Mouse (Mus musculus): ENCODE results near the gene Camk1d. TPM values are rescaled to one million over a fixed set of nuclear protein-coding genes. Genes with fewer than 3 reads are reported as not detected.
"Not testable (repeated sequence)": the region's sequence is repeated elsewhere in the genome, so short reads cannot be mapped to it uniquely, and the experiment has no call there.

Gene Camk1d
- polyA plus RNA-seq, 1 experiment from 2014 or later = 2.1 TPM

DNA sequence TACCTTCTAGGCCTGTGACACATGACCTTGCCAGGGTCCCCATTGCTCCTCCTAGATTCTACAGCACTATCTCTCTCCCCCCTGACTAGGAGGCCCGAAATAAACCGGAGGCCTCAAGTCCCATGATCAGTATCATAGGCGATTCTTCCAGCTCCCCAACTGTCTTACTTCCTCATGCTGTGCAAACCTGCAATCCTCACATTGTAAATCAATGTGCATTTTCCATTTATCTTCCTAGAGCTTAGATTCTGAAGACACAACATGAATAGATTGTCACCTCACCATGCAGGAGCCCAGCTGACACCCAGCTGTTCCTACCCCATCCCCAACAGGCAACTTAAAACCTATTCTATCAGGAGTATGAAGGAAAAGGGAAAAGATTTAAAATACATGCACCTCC, 108.5 kb downstream of the Camk1d start:
- no peak overlapping the region for H3K27ac ChIP-seq (ENCODE audit: low read depth, low read length)
- no peaks in the 10 kb centered on the region for H3K9me3 ChIP-seq (ENCODE audit: control insufficient read depth, low read length)
- no peak overlapping the region for H3K4me3 ChIP-seq (ENCODE audit: low read depth, low read length)
- ATAC-seq (ENCODE audit: insufficient read depth, low FRiP score, low TSS enrichment) (no peak), DNase-seq (ENCODE audit: low spot score) (no peak)
- H3K27me3 ChIP-seq (ENCODE audit: control insufficient read depth, insufficient read depth, low read length) = no peaks in the 10 kb centered on the region
- H3K4me1 ChIP-seq (ENCODE audit: control insufficient read depth, insufficient read depth, low read length) = no peaks in the 10 kb centered on the region
- 80% methylated on average over 3 of the region's 3 CpGs for WGBS
- H3K36me3 ChIP-seq (ENCODE audit: control insufficient read depth, insufficient read depth, low read length) = no peaks in the 10 kb centered on the region
- no peak overlapping the region for H3K4me2 ChIP-seq (ENCODE audit: low read depth)
- no peak overlapping the region for H3K9ac ChIP-seq (ENCODE audit: low read length)

DNA sequence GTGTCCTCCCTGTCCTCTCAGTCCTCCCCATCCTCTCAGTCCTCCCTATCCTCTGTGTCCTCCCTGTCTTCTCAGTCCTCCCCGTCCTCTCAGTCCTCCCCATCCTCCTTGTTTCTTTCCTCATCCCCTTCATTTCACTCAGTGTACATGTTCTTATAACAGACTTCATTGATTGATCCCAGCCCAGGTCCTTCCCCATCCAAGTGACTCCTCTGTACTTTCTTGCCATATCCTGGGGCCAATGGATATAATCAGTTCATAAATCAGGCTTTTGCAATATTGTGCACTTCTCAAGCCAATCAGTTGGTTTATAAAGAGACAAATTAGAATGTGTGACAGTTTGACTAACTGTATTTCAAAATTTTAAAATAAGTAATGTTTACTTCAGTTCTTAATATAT, 112.3 kb downstream of the Camk1d start:
- Histone ChIP-seq H3K9me3 (ENCODE audit: control insufficient read depth, low read length) (no peaks in the 10 kb centered on the region), H3K27ac (ENCODE audit: low read depth, low read length) (no peak overlapping the region), H3K36me3 (ENCODE audit: control insufficient read depth, insufficient read depth, low read length) (no peaks in the 10 kb centered on the region), H3K9ac (ENCODE audit: low read length) (no peak overlapping the region), H3K4me1 (ENCODE audit: control insufficient read depth, insufficient read depth, low read length) (no peaks in the 10 kb centered on the region), H3K27me3 (ENCODE audit: control insufficient read depth, insufficient read depth, low read length) (no peaks in the 10 kb centered on the region), H3K4me3 (ENCODE audit: low read depth, low read length) (no peak overlapping the region), H3K4me2 (ENCODE audit: low read depth) (no peak overlapping the region)
- ATAC-seq (ENCODE audit: insufficient read depth, low FRiP score, low TSS enrichment) (no peak), DNase-seq (ENCODE audit: low spot score) (no peak)
- 91% methylated on average over 1 of the region's 1 CpGs for WGBS

DNA sequence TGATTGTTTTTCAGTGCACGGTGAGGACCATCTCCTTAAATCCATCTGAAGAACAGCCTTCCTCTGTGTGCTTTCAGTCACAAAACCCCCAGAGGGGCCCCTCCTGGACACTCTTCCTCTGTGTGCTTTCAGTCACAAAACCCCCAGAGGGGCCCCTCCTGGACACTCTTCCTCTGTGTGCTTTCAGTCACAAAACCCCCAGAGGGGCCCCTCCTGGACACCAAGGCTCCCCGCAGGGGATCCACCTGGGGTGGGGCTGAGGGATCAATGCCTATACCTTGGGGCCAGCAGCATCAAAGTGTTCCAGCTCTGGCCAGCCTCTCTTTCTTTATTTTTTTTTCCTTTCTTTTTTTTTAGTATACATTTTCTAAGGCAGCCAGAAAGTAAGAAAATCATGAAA, 113.1 kb downstream of the Camk1d start:
- H3K27me3 ChIP-seq (ENCODE audit: control insufficient read depth, insufficient read depth, low read length); H3K4me1 ChIP-seq (ENCODE audit: control insufficient read depth, insufficient read depth, low read length); H3K36me3 ChIP-seq (ENCODE audit: control insufficient read depth, insufficient read depth, low read length); H3K27ac ChIP-seq (ENCODE audit: low read depth, low read length); DNase-seq (ENCODE audit: low spot score); H3K9ac ChIP-seq (ENCODE audit: low read length); H3K9me3 ChIP-seq (ENCODE audit: control insufficient read depth, low read length); H3K4me3 ChIP-seq (ENCODE audit: low read depth, low read length); H3K4me2 ChIP-seq (ENCODE audit: low read depth): not testable (repeated sequence)
- WGBS = 7% methylated on average over 2 of the region's 2 CpGs
- ATAC-seq (ENCODE audit: insufficient read depth, low FRiP score, low TSS enrichment) = 0 out of 2 replicates have a peak, but pooled peaks have one; percentile 58

DNA sequence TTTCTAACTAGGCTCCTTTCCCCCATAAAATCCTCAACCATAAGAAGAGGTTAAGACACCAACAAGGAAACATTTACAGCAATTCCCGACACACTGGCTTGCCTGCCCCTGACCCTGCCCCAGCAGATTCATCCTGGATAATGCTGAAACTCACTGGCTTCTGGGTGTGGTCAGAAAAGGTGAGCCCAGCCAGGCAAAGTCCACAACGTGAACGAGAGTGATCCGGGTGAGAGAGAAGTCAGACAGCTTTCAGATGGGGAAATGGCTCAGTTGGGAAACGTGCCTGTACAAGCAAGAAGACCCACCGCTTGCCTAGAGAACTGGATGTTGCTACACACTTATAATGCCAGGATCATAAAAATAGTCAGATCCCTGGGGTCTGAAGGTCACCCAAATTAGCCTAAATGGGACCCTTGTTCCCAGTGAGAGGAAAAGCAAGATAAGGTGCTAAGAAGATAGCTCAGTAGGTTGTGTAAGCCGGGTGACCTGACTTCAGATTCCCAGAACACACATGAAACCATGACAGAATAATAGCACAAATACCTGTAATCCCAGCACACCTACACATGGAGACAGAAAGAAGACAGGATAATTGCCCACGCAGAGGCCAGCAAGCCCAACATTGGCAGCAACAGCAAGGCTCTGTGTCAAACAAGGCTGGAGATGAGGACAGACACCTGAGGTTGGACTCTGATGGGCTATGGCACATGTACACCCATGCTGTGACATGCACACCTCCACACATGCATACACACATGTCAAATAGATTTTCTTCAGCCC, 113.9 kb downstream of the Camk1d start:
- ATAC-seq (ENCODE audit: insufficient read depth, low FRiP score, low TSS enrichment) (no peak), DNase-seq (ENCODE audit: low spot score) (no peak)
- Histone ChIP-seq H3K9me3 (ENCODE audit: control insufficient read depth, low read length) (no peaks in the 10 kb centered on the region), H3K36me3 (ENCODE audit: control insufficient read depth, insufficient read depth, low read length) (no peaks in the 10 kb centered on the region), H3K27me3 (ENCODE audit: control insufficient read depth, insufficient read depth, low read length) (no peaks in the 10 kb centered on the region), H3K4me1 (ENCODE audit: control insufficient read depth, insufficient read depth, low read length) (no peaks in the 10 kb centered on the region), H3K4me2 (ENCODE audit: low read depth) (no peak overlapping the region), H3K9ac (ENCODE audit: low read length) (no peak overlapping the region), H3K27ac (ENCODE audit: low read depth, low read length) (no peak overlapping the region), H3K4me3 (ENCODE audit: low read depth, low read length) (no peak overlapping the region)
- 78% methylated on average over 8 of the region's 8 CpGs for WGBS

DNA sequence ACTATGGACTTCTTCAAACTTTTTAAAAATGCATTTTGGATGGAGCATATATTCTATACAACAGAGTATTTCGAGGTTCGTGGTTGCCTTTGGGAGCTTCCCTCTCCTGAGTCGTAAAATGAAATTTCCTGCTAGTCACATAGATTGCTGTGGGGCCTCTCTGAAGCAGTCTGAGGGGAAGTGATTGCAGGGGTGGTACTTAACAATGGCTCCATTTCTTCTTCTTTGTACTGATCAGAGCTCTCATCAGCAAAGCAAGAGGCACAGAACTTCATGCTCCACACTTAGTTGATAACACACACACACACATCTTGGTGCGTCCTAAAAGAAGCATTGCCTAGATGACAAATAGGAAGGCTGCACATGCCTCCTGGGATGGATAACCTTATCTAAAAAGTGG, 114.6 kb downstream of the Camk1d start:
- Histone ChIP-seq H3K27me3 (ENCODE audit: control insufficient read depth, insufficient read depth, low read length) (no peaks in the 10 kb centered on the region), H3K9me3 (ENCODE audit: control insufficient read depth, low read length) (no peaks in the 10 kb centered on the region), H3K27ac (ENCODE audit: low read depth, low read length) (no peak overlapping the region), H3K4me2 (ENCODE audit: low read depth) (no peak overlapping the region), H3K9ac (ENCODE audit: low read length) (no peak overlapping the region), H3K4me3 (ENCODE audit: low read depth, low read length) (no peak overlapping the region), H3K4me1 (ENCODE audit: control insufficient read depth, insufficient read depth, low read length) (no peaks in the 10 kb centered on the region), H3K36me3 (ENCODE audit: control insufficient read depth, insufficient read depth, low read length) (no peaks in the 10 kb centered on the region)
- DNase-seq (ENCODE audit: low spot score) (no peak), ATAC-seq (ENCODE audit: insufficient read depth, low FRiP score, low TSS enrichment) (no peak)
- WGBS = 51% methylated on average over 4 of the region's 4 CpGs

DNA sequence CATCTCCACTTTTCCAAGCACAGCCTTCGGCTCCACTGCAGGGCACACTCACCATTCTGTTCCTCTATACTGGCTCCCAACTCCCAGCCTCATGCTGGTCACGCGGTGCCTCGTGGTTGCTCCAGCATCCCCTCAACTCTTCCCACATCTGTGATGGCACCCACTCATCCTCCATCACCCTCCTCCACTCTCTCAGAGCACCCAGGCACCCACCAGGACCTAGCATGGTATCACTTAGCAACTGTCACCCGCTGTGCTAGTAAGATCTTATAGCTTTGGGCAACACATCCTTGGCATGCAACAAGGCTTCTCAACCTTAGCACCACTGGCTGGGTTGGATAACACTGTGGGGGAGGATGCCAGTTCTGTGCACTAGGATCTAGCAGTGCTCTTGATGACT, 115.8 kb downstream of the Camk1d start:
- H3K9ac ChIP-seq (ENCODE audit: low read length) = no peak overlapping the region
- ATAC-seq (ENCODE audit: insufficient read depth, low FRiP score, low TSS enrichment) (no peak), DNase-seq (ENCODE audit: low spot score) (no peak)
- no peaks in the 10 kb centered on the region for H3K9me3 ChIP-seq (ENCODE audit: control insufficient read depth, low read length)
- no peak overlapping the region for H3K4me3 ChIP-seq (ENCODE audit: low read depth, low read length)
- H3K36me3 ChIP-seq (ENCODE audit: control insufficient read depth, insufficient read depth, low read length) = no peaks in the 10 kb centered on the region
- no peaks in the 10 kb centered on the region for H3K4me1 ChIP-seq (ENCODE audit: control insufficient read depth, insufficient read depth, low read length)
- no peaks in the 10 kb centered on the region for H3K27me3 ChIP-seq (ENCODE audit: control insufficient read depth, insufficient read depth, low read length)
- WGBS = 93% methylated on average over 5 of the region's 5 CpGs
- H3K27ac ChIP-seq (ENCODE audit: low read depth, low read length) = no peak overlapping the region
- H3K4me2 ChIP-seq (ENCODE audit: low read depth) = no peak overlapping the region

DNA sequence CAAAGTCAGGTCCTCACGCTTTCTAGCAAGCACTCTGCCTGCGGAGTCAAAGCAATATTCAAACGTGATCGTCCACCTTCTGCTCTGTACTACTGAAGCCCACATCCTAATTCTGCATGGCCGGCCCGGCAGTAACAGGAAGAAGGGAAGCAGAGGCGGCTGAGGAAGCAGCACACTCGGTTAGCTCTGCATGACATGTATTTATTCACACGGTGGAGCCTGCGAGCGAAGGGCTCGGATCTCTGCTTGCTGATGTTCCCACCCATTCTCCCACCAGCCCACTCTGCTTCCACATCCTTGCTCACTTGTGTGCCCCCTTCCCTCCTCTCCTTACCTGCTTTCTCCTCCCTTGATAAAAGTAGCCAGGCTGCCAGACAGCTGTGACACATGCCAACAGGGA, 117.4 kb downstream of the Camk1d start:
- H3K4me2 ChIP-seq (ENCODE audit: low read depth) = no peak overlapping the region
- no peak for ATAC-seq (ENCODE audit: insufficient read depth, low FRiP score, low TSS enrichment)
- H3K27me3 ChIP-seq (ENCODE audit: control insufficient read depth, insufficient read depth, low read length) = no peaks in the 10 kb centered on the region
- no peak overlapping the region for H3K4me3 ChIP-seq (ENCODE audit: low read depth, low read length)
- H3K36me3 ChIP-seq (ENCODE audit: control insufficient read depth, insufficient read depth, low read length) = no peaks in the 10 kb centered on the region
- H3K27ac ChIP-seq (ENCODE audit: low read depth, low read length) = no peak overlapping the region
- WGBS = 40% methylated on average over 12 of the region's 12 CpGs
- no peaks in the 10 kb centered on the region for H3K4me1 ChIP-seq (ENCODE audit: control insufficient read depth, insufficient read depth, low read length)
- DNase-seq (ENCODE audit: low spot score) = no peak
- no peaks in the 10 kb centered on the region for H3K9me3 ChIP-seq (ENCODE audit: control insufficient read depth, low read length)
- no peak overlapping the region for H3K9ac ChIP-seq (ENCODE audit: low read length)

DNA sequence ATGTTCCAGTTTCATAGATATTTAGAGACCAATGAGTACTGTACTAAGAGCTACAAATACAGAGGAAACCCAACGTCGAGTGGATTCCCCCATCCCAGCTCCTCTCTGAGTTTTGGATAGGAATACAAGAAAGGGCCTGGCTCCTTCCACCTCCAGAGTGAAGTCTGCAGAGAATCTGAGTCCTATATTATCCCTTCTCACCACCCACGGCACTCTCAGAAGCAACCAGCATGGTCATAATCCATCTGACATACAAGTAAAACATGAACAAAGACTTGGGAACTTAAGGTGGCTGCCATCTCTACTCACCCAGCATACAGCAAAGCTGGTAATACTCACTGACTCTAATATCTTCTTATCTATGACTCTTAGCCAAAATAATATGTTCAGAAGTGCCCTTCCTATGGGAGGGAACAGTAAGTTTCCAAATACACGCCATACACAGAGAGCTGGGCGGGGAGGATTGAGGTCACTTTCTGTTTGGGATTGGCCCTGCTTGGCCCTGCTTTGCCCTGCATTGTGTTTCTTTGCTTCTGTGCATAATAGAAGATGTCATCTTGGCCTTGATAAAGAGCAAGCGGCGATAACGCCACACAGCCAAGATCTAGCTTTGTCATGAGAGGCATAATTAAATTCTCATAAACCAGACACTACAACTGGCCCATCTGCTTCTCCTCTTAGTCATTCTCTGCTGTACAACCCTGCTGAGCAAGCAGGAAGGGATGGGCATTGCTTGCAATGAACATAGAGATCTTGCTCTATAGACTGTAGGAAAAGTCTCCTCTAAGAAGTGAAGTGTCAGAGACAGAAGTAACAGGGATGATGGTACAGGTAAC, 118.7 kb downstream of the Camk1d start:
- ATAC-seq (ENCODE audit: insufficient read depth, low FRiP score, low TSS enrichment) = no peak
- WGBS = 72% methylated on average over 8 of the region's 8 CpGs
- Histone ChIP-seq H3K4me3 (ENCODE audit: low read depth, low read length) (no peak overlapping the region), H3K27me3 (ENCODE audit: control insufficient read depth, insufficient read depth, low read length) (no peaks in the 10 kb centered on the region), H3K9me3 (ENCODE audit: control insufficient read depth, low read length) (no peaks in the 10 kb centered on the region), H3K9ac (ENCODE audit: low read length) (no peak overlapping the region), H3K27ac (ENCODE audit: low read depth, low read length) (no peak overlapping the region), H3K4me1 (ENCODE audit: control insufficient read depth, insufficient read depth, low read length) (no peaks in the 10 kb centered on the region), H3K4me2 (ENCODE audit: low read depth) (no peak overlapping the region), H3K36me3 (ENCODE audit: control insufficient read depth, insufficient read depth, low read length) (no peaks in the 10 kb centered on the region)
- no peak for DNase-seq (ENCODE audit: low spot score)
